10 mouse cellular contexts compared by ENCODE assay signal in the genomic region with DNA sequence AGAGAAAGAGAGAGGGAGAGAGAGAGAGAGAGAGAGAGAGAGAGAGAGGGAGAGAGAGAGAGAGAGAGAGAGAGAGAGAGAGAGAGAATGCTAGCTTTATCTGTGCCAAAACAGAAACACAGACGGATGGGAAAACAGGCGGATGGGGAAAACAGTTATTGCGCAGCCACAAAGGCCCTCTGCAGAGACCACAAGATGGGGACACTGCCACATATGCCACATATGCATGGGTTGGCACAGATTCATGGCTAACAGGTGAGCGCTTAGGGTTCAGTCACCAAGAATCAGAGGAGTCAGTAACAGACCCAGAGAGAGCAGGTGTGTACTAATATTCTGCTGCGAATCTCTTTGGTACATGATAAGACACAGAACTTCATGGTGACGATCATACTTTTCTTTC. TPM values are rescaled to one million over a fixed set of nuclear protein-coding genes. Genes with fewer than 3 reads are reported as not detected.
DNase-seq lines count a peak whose midpoint lies in the region; ATAC-seq and TF ChIP-seq lines count a peak whose summit lies in the region.
"Had no signal": no experiment of that assay in that cellular context is flagged by ENCODE, and none has a peak within 500 bp of the region (broad histone marks: within the 10 kb centered on the region; RNA-seq: fewer than 3 reads in every experiment).

No protein-coding gene starts in this region.

- H3K4me1 ChIP-seq in embryonic facial prominence, embryonic 12.5 days = peaks cover 30% of the 10 kb centered on the region
- H3K4me1 ChIP-seq in embryonic facial prominence, embryonic 10.5 days = peaks cover 47% of the 10 kb centered on the region
- peaks cover 48% of the 10 kb centered on the region for H3K4me1 ChIP-seq in embryonic facial prominence, embryonic 13.5 days

- peaks cover 40% of the 10 kb centered on the region for H3K36me3 ChIP-seq in embryonic facial prominence, embryonic 12.5 days
- H3K36me3 ChIP-seq in embryonic facial prominence, embryonic 10.5 days (replicated peaks) = peaks cover 22% of the 10 kb centered on the region
- H3K36me3 ChIP-seq in embryonic facial prominence, embryonic 13.5 days = peaks cover 48% of the 10 kb centered on the region

- TF ChIP-seq CTCF in layer of hippocampus, adult 2 months (conservative IDR thresholded peaks at IDR 0.05) = no peak

- ATAC-seq in embryonic facial prominence, embryonic 12.5 days (ENCODE audit: insufficient number of reproducible peaks, insufficient read depth, low FRiP score, low TSS enrichment) = no peak
- no peak for ATAC-seq in embryonic facial prominence, embryonic 13.5 days (ENCODE audit: insufficient number of reproducible peaks, insufficient read depth, low FRiP score, low TSS enrichment, low read depth)
- ATAC-seq in megakaryocyte, adult 5-6 weeks (ENCODE audit: poor library complexity, severe bottlenecking) = peak; percentile 31; the same call in 1 of the 2 replicates

- no peaks in the 10 kb centered on the region for H3K9me3 ChIP-seq in embryonic facial prominence, embryonic 12.5 days
- H3K9me3 ChIP-seq in embryonic facial prominence, embryonic 10.5 days = no peaks in the 10 kb centered on the region
- H3K9me3 ChIP-seq in embryonic facial prominence, embryonic 13.5 days = no peaks in the 10 kb centered on the region

- no peak overlapping the region for H3K4me3 ChIP-seq in embryonic facial prominence, embryonic 12.5 days
- no peak overlapping the region for H3K4me3 ChIP-seq in embryonic facial prominence, embryonic 10.5 days
- H3K4me3 ChIP-seq in layer of hippocampus, adult 2 months = no peak overlapping the region
- H3K4me3 ChIP-seq in embryonic facial prominence, embryonic 13.5 days = no peak overlapping the region

- H3K9ac ChIP-seq in embryonic facial prominence, embryonic 12.5 days = no peak overlapping the region
- H3K9ac ChIP-seq in embryonic facial prominence, embryonic 13.5 days = no peak overlapping the region

- H3K4me2 ChIP-seq in embryonic facial prominence, embryonic 12.5 days (replicated peaks) = no peak overlapping the region
- no peak overlapping the region for H3K4me2 ChIP-seq in embryonic facial prominence, embryonic 13.5 days

- H3K27me3 ChIP-seq in embryonic facial prominence, embryonic 12.5 days = no peaks in the 10 kb centered on the region
- peaks cover 16% of the 10 kb centered on the region for H3K27me3 ChIP-seq in embryonic facial prominence, embryonic 10.5 days (replicated peaks; ENCODE audit: low read depth, poor library complexity, severe bottlenecking)
- no peaks in the 10 kb centered on the region for H3K27me3 ChIP-seq in embryonic facial prominence, embryonic 13.5 days

- peak overlapping the region; percentile 36; the same call in 1 of the 2 replicates for H3K27ac ChIP-seq in embryonic facial prominence, embryonic 12.5 days
- H3K27ac ChIP-seq in embryonic facial prominence, embryonic 10.5 days (replicated peaks) = no peak overlapping the region
- peak overlapping the region; percentile 53 for H3K27ac ChIP-seq in layer of hippocampus, adult 2 months
- peak overlapping the region; percentile 89 for H3K27ac ChIP-seq in embryonic facial prominence, embryonic 13.5 days

- no peak for DNase-seq in embryonic facial prominence, embryonic 10.5 days (ENCODE audit: low spot score)
- no peak for DNase-seq in layer of hippocampus, adult 2 months (ENCODE audit: low spot score in 2 of 2)
- no peak for DNase-seq in layer of hippocampus, adult 9-10 months (ENCODE audit: low spot score)
- no peak for DNase-seq in cerebellum, postnatal 36 days
- DNase-seq in thymus, postnatal 25 days = no peak
- DNase-seq: B cell, adult 2 months had no signal

- WGBS in embryonic facial prominence, embryonic 12.5 days = 81% methylated on average over 6 of the region's 6 CpGs
- 88% methylated on average over 6 of the region's 6 CpGs for WGBS in embryonic facial prominence, embryonic 10.5 days
- WGBS in embryonic facial prominence, embryonic 13.5 days = 73% methylated on average over 6 of the region's 6 CpGs

RNA-seq across cellular contexts. Expression of gene Axl, which starts 5.8 kb away (rescaled TPM):
- polyA plus RNA-seq in embryonic facial prominence, embryonic 12.5 days (2016; fragmentation: Nextera tagmentation; extraction: Ambion mirVana) = 71.1 and 76.0 TPM in 2 replicates
- polyA plus RNA-seq in embryonic facial prominence, embryonic 10.5 days (2016; fragmentation: Nextera tagmentation; extraction: Ambion mirVana) = 22.1 and 29.7 TPM in 2 replicates
- total RNA-seq in layer of hippocampus, adult 2 months (2021) = 10 to 100 TPM; 36.6 to 41.1 TPM
- polyA plus RNA-seq in embryonic facial prominence, embryonic 13.5 days (2015; fragmentation: Nextera tagmentation; extraction: Ambion mirVana) = 80.8 and 84.2 TPM in 2 replicates
- 7.7 and 8.0 TPM in 2 replicates for total RNA-seq in megakaryocyte, adult 5-6 weeks (2015)
- total RNA-seq in megakaryocyte, adult 5-6 weeks (2017) = 5.7 and 7.6 TPM in 2 replicates

RNA-seq across cellular contexts. Expression of gene Hnrnpul1, which starts 28.2 kb away (rescaled TPM):
- polyA plus RNA-seq in embryonic facial prominence, embryonic 12.5 days (2016; fragmentation: Nextera tagmentation; extraction: Ambion mirVana) = 68.1 and 72.8 TPM in 2 replicates
- polyA plus RNA-seq in embryonic facial prominence, embryonic 10.5 days (2016; fragmentation: Nextera tagmentation; extraction: Ambion mirVana) = 60.8 and 62.5 TPM in 2 replicates
- total RNA-seq in layer of hippocampus, adult 2 months (2021) = 100 to 1,000 TPM; 110 to 115 TPM
- polyA plus RNA-seq in embryonic facial prominence, embryonic 13.5 days (2015; fragmentation: Nextera tagmentation; extraction: Ambion mirVana) = 68.4 and 72.9 TPM in 2 replicates
- total RNA-seq in megakaryocyte, adult 5-6 weeks (2015) = 134 and 143 TPM in 2 replicates
- 121 and 148 TPM in 2 replicates for total RNA-seq in megakaryocyte, adult 5-6 weeks (2017)

RNA-seq across cellular contexts. Expression of gene Cyp2s1, which starts 34.0 kb away (rescaled TPM):
- polyA plus RNA-seq in embryonic facial prominence, embryonic 12.5 days (2016; fragmentation: Nextera tagmentation; extraction: Ambion mirVana) = 4.2 and 5.3 TPM in 2 replicates
- 2.5 and 2.9 TPM in 2 replicates for polyA plus RNA-seq in embryonic facial prominence, embryonic 10.5 days (2016; fragmentation: Nextera tagmentation; extraction: Ambion mirVana)
- 1 to 10 TPM; 1.4 to 2.3 TPM for total RNA-seq in layer of hippocampus, adult 2 months (2021)
- polyA plus RNA-seq in embryonic facial prominence, embryonic 13.5 days (2015; fragmentation: Nextera tagmentation; extraction: Ambion mirVana) = 2.7 and 3.9 TPM in 2 replicates
- total RNA-seq in megakaryocyte, adult 5-6 weeks (2015) = 0.21 TPM in 1 of 2 replicates, not detected in the other
- total RNA-seq in megakaryocyte, adult 5-6 weeks (2017) = not detected in 2 replicates
- total RNA-seq: monocyte, adult 5-6 weeks had no signal
